Mouse (Mus musculus): ENCODE results near the gene Gjd3.

GRCm38 (mm10) chr11:99022384-99022933 is 39.6 kb upstream of the Gjd3 start:
- TF ChIP-seq POLR2A (IDR thresholded peaks at IDR 0.05; ENCODE audit: borderline replicate concordance, control insufficient read depth, low read depth, low read length) (no peak), CTCF (IDR thresholded peaks at IDR 0.05; ENCODE audit: control insufficient read depth, insufficient read depth, low read length) (no peak)
